Mouse (Mus musculus): Measurements from ENCODE around the gene Zcchc17. TPM values are rescaled to one million over a fixed set of nuclear protein-coding genes. Genes with fewer than 3 reads are reported as not detected.

The Zcchc17 gene
- 24.8 and 26.9 TPM in 2 replicates for polyA plus RNA-seq (2012; rRNA removed)

GRCm38 (mm10) chr4:130359486-130360237 lies at the start of gene Zcchc17, which contains the start of gene Snrnp40:
Zcchc17 (minus strand) TSS chr4:130359943.
Snrnp40 (plus strand) TSS chr4:130360132.

GRCm38 (mm10) chr4:130308231-130309081 lies 51.3 kb downstream of the Zcchc17 start, which contains the start of the genes Fabp3 and Gm10570:
Fabp3 (plus strand) TSS chr4:130308595.
Gm10570 (minus strand) TSS chr4:130308674.

GRCm38 (mm10) chr4:130279105-130279504 lies 80.6 kb downstream of the Zcchc17 start, which contains the start of gene Serinc2:
Serinc2 (minus strand) TSS chr4:130279205.

Other genes with a start within 250 kb of the Zcchc17 start
- gene Hcrtr1, start 220.6 kb downstream of the Zcchc17 start, polyA plus RNA-seq (2012; rRNA removed) = 1.1 and 2.0 TPM in 2 replicates
- gene Tinagl1, start 184.8 kb downstream of the Zcchc17 start, polyA plus RNA-seq (2012; rRNA removed) = 120 and 135 TPM in 2 replicates
- not detected in 2 replicates for gene Gm853, start 137.5 kb downstream of the Zcchc17 start, polyA plus RNA-seq (2012; rRNA removed)
- gene Serinc2, start 80.7 kb downstream of the Zcchc17 start, polyA plus RNA-seq (2012; rRNA removed) = 40.8 and 41.5 TPM in 2 replicates
- gene Fabp3, start 51.3 kb downstream of the Zcchc17 start, polyA plus RNA-seq (2012; rRNA removed) = 79.3 and 94.3 TPM in 2 replicates
- gene Gm10570, start 51.3 kb downstream of the Zcchc17 start, polyA plus RNA-seq (2012; rRNA removed) = not detected in 2 replicates
- 41.8 and 52.8 TPM in 2 replicates for gene Snrnp40, start 189 bp upstream of the Zcchc17 start, polyA plus RNA-seq (2012; rRNA removed)
- 30.6 and 36.7 TPM in 2 replicates for gene Nkain1, start 214.2 kb upstream of the Zcchc17 start, polyA plus RNA-seq (2012; rRNA removed)